Mouse (Mus musculus): ENCODE results near the gene Hmgcl. TPM values are rescaled to one million over a fixed set of nuclear protein-coding genes. Genes with fewer than 3 reads are reported as not detected.

The Hmgcl gene
- total and polyA plus RNA-seq, 3 experiments = 71.9 to 80.4 (median 72.6) TPM

DNA sequence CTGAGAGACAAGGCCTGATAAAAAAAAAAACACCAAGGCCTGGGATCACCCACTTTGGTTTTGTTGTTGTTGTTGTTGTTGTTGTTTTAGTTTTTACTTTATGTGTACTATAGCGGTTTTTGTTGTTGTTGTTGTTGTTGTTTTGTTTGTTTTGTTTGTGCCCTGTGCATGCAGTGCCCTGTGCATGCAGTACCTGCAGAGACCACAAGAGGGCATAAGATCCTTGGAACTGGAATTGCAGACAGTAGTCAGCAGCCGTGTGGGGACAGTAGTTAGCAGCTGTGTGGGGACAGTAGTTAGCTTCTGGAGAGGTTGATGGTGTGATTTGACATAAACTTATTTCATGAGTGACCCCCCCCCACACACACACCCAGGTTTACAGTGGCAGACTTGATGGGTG, 8.0 kb downstream of the Hmgcl start:
- H3K79me2 ChIP-seq (replicated peaks; ENCODE audit: control insufficient read depth, insufficient read depth, low read length) = peaks cover 3% of the 10 kb centered on the region; the same call in 1 of the 2 replicates
- H3K27ac ChIP-seq = no peak overlapping the region
- H3K27me3 ChIP-seq (ENCODE audit: control insufficient read depth, insufficient read depth, low read length) = no peaks in the 10 kb centered on the region
- 23% methylated on average over 2 of the region's 2 CpGs for WGBS
- peaks cover 7% of the 10 kb centered on the region for H3K4me1 ChIP-seq (ENCODE audit: control insufficient read depth, insufficient read depth, low read length)
- H3K4me3 ChIP-seq = no peak overlapping the region
- peak; percentile 69; the same call in 1 of the 2 replicates for TF ChIP-seq EP300 (IDR thresholded peaks at IDR 0.05; ENCODE audit: insufficient read depth, low read depth, low read length)
- TF ChIP-seq CTCF (IDR thresholded peaks at IDR 0.05) = peak; percentile 95
- TF ChIP-seq POLR2A (IDR thresholded peaks at IDR 0.05; ENCODE audit: insufficient read depth, low read depth, low read length) = no peak
- H3K36me3 ChIP-seq (ENCODE audit: control insufficient read depth, insufficient read depth, low read length) = no peaks in the 10 kb centered on the region
- DNase-seq = peak; percentile 66 to 82
- intact Hi-C loops (cut with DNase I) = no loop called here
- no peak overlapping the region for H3K9ac ChIP-seq (ENCODE audit: low read depth, low read length)

DNA sequence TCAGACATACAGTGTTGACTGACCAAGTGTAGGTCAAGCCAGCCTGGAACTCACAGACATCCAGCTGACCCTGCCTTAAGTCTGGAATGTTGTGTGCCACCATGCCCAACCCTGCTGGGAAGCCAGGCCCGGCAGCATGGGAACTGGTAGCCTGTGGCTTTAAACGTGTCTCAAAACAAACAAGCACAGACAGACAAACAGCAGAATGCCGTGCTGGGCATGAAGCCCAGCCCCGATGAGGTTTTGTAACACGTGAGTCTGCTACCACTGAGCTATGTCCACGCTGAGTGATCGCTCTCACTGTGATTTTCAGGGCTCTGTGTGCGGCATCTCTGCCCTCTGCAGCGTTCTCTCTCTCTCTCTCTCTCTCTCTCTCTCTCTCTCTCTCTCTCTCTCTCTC, 9.6 kb downstream of the Hmgcl start:
- no peak for TF ChIP-seq CTCF (IDR thresholded peaks at IDR 0.05)
- TF ChIP-seq POLR2A (IDR thresholded peaks at IDR 0.05; ENCODE audit: insufficient read depth, low read depth, low read length) = no peak
- TF ChIP-seq EP300 (IDR thresholded peaks at IDR 0.05; ENCODE audit: insufficient read depth, low read depth, low read length) = no peak
- intact Hi-C loops (cut with DNase I) = no loop called here
- Histone ChIP-seq H3K4me3 (no peak overlapping the region), H3K9ac (ENCODE audit: low read depth, low read length) (no peak overlapping the region), H3K36me3 (ENCODE audit: control insufficient read depth, insufficient read depth, low read length) (no peaks in the 10 kb centered on the region), H3K27ac (no peak overlapping the region), H3K27me3 (ENCODE audit: control insufficient read depth, insufficient read depth, low read length) (no peaks in the 10 kb centered on the region), H3K4me1 (ENCODE audit: control insufficient read depth, insufficient read depth, low read length) (no peaks in the 10 kb centered on the region), H3K79me2 (replicated peaks; ENCODE audit: control insufficient read depth, insufficient read depth, low read length) (no peaks in the 10 kb centered on the region)
- WGBS = 75% methylated on average over 9 of the region's 9 CpGs
- no peak for DNase-seq

DNA sequence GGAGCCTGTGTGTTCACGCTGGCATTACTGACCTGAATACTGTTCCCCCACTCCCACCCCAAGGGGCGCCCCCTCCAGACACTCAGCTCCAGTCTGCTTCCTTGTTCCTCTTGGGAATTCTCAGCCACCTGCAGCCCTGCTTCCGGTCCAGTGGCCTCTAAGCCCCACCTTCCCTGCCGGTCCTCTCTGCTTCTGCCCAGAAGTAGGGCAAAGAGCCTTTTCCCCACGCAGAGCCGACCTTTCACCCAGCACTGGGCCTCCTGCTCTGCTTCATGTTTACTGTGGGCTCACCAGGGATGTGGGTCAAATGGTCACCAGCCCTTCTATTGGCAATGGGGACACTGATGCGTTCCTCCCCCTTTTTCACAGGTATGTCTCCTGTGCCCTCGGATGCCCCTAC, 12.1 kb downstream of the Hmgcl start:
- Histone ChIP-seq H3K27ac (no peak overlapping the region), H3K9ac (ENCODE audit: low read depth, low read length) (no peak overlapping the region), H3K27me3 (ENCODE audit: control insufficient read depth, insufficient read depth, low read length) (no peaks in the 10 kb centered on the region), H3K36me3 (ENCODE audit: control insufficient read depth, insufficient read depth, low read length) (no peaks in the 10 kb centered on the region), H3K4me3 (no peak overlapping the region), H3K4me1 (ENCODE audit: control insufficient read depth, insufficient read depth, low read length) (peaks cover 2% of the 10 kb centered on the region), H3K79me2 (replicated peaks; ENCODE audit: control insufficient read depth, insufficient read depth, low read length) (no peaks in the 10 kb centered on the region)
- intact Hi-C loops (cut with DNase I) = no loop called here
- no peak for TF ChIP-seq EP300 (IDR thresholded peaks at IDR 0.05; ENCODE audit: insufficient read depth, low read depth, low read length)
- no peak for TF ChIP-seq POLR2A (IDR thresholded peaks at IDR 0.05; ENCODE audit: insufficient read depth, low read depth, low read length)
- no peak for TF ChIP-seq CTCF (IDR thresholded peaks at IDR 0.05)
- no peak for DNase-seq
- 60% methylated on average over 8 of the region's 8 CpGs for WGBS

DNA sequence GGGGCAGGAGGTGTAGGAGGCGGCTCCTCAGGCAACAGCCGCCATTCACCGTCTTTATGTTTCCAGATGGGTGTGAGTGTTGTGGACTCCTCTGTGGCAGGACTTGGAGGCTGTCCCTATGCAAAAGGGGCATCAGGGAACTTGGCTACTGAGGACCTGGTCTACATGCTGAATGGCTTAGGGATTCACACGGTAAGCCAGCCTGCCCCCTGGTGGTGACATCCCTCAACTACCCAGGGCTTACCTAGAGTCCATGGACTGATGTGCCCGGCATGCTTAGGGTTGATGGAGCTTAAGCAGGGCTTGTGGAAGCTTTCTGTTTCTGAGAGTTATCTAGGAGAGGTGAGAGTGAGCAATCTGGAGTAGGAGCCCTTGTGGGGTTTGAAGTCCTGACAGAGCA, 14.5 kb downstream of the Hmgcl start:
- Histone ChIP-seq H3K79me2 (replicated peaks; ENCODE audit: control insufficient read depth, insufficient read depth, low read length) (no peaks in the 10 kb centered on the region), H3K9ac (ENCODE audit: low read depth, low read length) (no peak overlapping the region), H3K4me1 (ENCODE audit: control insufficient read depth, insufficient read depth, low read length) (peaks cover 2% of the 10 kb centered on the region), H3K4me3 (no peak overlapping the region), H3K27me3 (ENCODE audit: control insufficient read depth, insufficient read depth, low read length) (no peaks in the 10 kb centered on the region), H3K36me3 (ENCODE audit: control insufficient read depth, insufficient read depth, low read length) (no peaks in the 10 kb centered on the region), H3K27ac (no peak overlapping the region)
- intact Hi-C loops (cut with DNase I) = loop anchor here (1.0 to 5.0 kb wide), 2 partner anchors 70 to 92 kb away; partner anchors contain the start of gene Rpl11
- WGBS = 27% methylated on average over 5 of the region's 5 CpGs
- DNase-seq = peak; percentile 76 to 82
- TF ChIP-seq EP300 (IDR thresholded peaks at IDR 0.05; ENCODE audit: insufficient read depth, low read depth, low read length) (0 out of 2 replicates have a peak, but pooled peaks have one; percentile 72), POLR2A (IDR thresholded peaks at IDR 0.05; ENCODE audit: insufficient read depth, low read depth, low read length) (no peak), CTCF (IDR thresholded peaks at IDR 0.05) (peak; percentile 95)

DNA sequence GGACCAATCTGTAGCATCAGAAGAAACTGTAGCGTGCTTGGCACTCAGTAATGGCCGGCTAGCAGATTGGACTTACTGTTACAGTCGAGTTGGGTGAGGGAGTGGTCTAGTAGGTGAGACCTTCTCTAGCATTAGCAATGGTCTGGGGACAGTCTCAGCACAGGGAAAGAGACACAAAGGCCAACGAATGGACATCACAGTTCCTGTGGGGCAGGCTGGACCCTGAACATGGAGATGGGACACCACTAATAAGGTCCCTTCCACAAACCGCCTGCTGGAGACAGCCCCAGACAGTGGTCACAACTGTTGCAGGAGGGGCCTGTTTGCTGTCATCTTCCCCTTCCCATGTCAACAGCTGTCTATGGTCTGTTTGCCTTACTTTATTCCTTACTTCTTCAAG, 15.5 kb downstream of the Hmgcl start:
- no peak overlapping the region for H3K27ac ChIP-seq
- TF ChIP-seq POLR2A (IDR thresholded peaks at IDR 0.05; ENCODE audit: insufficient read depth, low read depth, low read length) = no peak
- no peak for TF ChIP-seq CTCF (IDR thresholded peaks at IDR 0.05)
- no peak for TF ChIP-seq EP300 (IDR thresholded peaks at IDR 0.05; ENCODE audit: insufficient read depth, low read depth, low read length)
- DNase-seq = no peak
- H3K79me2 ChIP-seq (replicated peaks; ENCODE audit: control insufficient read depth, insufficient read depth, low read length) = no peaks in the 10 kb centered on the region
- intact Hi-C loops (cut with DNase I) = loop anchor here (2.0 to 5.0 kb wide), 3 partner anchors 41 to 91 kb away; partner anchors contain the start of genes Eloa, Fuca1 and Rpl11
- H3K4me3 ChIP-seq = no peak overlapping the region
- no peak overlapping the region for H3K9ac ChIP-seq (ENCODE audit: low read depth, low read length)
- peaks cover 2% of the 10 kb centered on the region for H3K4me1 ChIP-seq (ENCODE audit: control insufficient read depth, insufficient read depth, low read length)
- H3K27me3 ChIP-seq (ENCODE audit: control insufficient read depth, insufficient read depth, low read length) = no peaks in the 10 kb centered on the region
- WGBS = 88% methylated on average over 5 of the region's 5 CpGs
- no peaks in the 10 kb centered on the region for H3K36me3 ChIP-seq (ENCODE audit: control insufficient read depth, insufficient read depth, low read length)

DNA sequence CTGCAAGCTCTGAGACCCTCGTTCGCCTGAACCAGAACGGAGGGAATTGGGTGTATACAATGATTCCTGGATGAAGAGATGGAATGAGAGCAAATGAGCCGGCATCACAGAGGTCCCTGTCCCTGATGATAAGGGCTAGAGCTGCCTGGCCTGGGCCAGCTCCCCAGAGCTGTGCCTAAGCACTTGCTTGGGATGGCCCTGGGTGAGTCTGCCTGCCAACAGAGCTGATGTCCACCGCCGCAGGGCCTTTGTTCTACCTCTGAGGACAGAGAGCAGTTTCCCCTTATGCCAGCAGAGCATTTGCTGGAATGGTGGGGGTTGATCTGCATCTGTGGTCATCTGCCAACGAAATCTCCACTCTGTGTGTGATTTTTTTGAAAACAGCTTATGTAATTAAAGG, 15.9 kb downstream of the Hmgcl start:
- no peak for DNase-seq
- Histone ChIP-seq H3K36me3 (ENCODE audit: control insufficient read depth, insufficient read depth, low read length) (no peaks in the 10 kb centered on the region), H3K27me3 (ENCODE audit: control insufficient read depth, insufficient read depth, low read length) (no peaks in the 10 kb centered on the region), H3K4me3 (no peak overlapping the region), H3K27ac (no peak overlapping the region), H3K79me2 (replicated peaks; ENCODE audit: control insufficient read depth, insufficient read depth, low read length) (no peaks in the 10 kb centered on the region), H3K4me1 (ENCODE audit: control insufficient read depth, insufficient read depth, low read length) (peaks cover 2% of the 10 kb centered on the region), H3K9ac (ENCODE audit: low read depth, low read length) (no peak overlapping the region)
- 84% methylated on average over 7 of the region's 7 CpGs for WGBS
- TF ChIP-seq EP300 (IDR thresholded peaks at IDR 0.05; ENCODE audit: insufficient read depth, low read depth, low read length) (no peak), CTCF (IDR thresholded peaks at IDR 0.05) (no peak), POLR2A (IDR thresholded peaks at IDR 0.05; ENCODE audit: insufficient read depth, low read depth, low read length) (no peak)
- intact Hi-C loops (cut with DNase I) = loop anchor here (2.0 to 5.0 kb wide), 3 partner anchors 41 to 90 kb away; partner anchors contain the start of genes Eloa, Fuca1 and Rpl11

All from heart, adult 2 months (tissue).